Mouse (Mus musculus): Measurements from ENCODE around the gene Cpt1c. TPM values are rescaled to one million over a fixed set of nuclear protein-coding genes. Genes with fewer than 3 reads are reported as not detected.

Gene Cpt1c
- 0.55 TPM for polyA plus RNA-seq (2017; shearing (Covaris generic))

DNA sequence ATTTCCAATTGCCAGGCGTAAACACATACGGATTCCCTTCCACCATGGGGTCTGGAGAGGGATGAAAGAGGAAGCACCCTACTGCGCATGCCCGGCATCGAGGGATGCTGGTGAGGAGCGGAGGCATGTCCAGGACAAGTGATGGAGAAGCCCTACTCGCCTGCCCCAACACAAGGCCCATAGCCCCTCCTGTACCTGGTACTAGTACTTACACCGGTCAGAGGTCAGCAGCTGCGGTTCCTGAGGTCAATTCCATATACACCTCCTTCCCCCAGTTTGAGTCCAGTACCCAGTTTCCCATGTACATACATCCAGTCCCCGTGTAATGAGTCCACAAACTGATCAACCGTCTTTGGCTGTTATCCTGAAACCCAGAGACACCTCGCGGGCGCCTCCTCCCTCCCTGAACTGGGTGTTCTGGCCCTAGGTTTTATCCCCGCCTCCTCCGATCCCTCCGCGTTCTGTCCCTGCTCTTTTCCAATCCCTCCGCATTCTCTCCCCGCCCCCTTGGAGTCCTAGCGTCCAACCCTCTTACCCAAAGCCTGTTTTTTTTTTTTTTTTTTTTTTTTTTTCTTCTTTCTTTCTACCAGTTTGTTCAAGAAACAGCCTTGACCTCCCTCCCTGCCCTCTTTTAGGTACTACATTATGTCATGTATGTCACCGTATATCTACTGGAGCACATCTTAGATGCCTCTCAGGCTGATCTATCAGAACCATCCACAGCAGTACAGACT, at the start of gene Cpt1c:
Cpt1c (minus strand) TSS at position 469 of the 734 bp plus-strand sequence.

DNA sequence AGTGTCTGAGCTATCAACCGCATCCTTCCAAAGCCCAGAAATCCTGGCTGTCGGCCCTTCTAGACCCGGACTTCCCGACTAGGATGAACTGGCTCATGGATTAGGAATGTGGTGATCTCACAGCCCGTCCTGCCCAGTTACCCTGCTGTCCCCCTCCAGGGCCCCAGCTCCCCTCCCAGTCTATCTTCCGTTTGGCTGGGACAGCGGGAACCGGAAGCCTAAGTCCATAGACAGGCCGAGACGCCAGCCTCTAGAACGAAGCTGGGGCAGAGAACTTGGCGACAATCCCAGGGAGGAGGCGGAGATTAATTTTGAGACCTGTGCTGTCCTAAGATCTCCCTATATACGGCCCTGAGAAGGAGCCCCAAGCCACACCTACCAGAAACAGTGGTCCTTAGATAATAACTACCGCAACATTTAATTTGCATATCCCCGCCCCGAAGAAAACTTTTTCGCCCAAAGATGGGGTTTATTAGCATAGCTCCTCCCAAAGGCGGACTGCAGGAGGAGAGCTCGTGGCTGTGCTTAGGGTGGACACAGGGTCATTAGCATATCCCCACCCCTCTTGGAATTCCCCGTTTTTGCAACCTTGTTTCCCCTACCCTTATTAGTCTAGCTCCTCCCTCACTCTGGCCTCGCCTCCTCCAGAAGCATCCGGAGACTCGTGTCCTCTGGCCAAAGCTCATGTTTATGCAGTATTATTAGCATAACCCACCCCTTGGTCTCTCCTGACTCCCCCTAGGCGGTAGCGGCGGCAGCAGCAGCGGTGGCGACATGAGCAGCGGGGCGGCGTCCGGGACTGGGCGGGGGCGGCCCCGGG, 42.8 kb upstream of the Cpt1c start, which contains the start of gene Rras:
Rras (plus strand) TSS at position 720 of the 820 bp plus-strand sequence.

DNA sequence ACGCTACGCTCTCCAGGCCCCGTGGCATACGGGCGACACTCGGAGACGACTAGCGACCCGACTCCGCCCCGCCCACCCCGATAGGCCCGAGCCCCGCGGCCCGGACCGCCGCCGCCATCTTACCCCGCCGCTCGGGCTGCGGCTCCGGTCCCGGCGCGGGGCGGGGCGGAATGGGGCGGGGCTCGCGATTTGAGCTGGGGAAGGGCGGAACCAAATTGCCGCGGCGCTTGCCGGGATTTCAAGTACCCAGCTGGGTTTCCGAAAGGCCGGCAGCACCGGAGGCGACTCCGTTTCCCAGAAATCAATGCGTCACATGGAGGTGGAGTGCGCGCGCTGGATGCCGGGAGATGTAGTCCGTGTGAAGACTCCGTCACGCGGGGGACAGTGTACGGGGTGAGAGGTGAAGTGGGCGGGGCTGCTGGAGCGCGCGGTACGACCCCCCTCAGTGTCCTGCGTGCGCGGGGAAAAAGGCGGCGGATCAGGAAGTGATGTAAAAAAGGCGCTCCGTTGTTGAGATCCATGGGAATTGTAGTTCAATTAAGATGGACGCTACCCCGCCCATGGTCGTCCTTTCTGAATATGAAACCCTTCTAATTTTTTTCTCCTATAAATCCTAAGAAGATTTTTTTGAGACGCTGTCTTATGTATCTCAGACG, 41.4 kb upstream of the Cpt1c start, which contains the start of gene Scaf1:
Scaf1 (minus strand) TSS at position 407 of the 656 bp plus-strand sequence.

DNA sequence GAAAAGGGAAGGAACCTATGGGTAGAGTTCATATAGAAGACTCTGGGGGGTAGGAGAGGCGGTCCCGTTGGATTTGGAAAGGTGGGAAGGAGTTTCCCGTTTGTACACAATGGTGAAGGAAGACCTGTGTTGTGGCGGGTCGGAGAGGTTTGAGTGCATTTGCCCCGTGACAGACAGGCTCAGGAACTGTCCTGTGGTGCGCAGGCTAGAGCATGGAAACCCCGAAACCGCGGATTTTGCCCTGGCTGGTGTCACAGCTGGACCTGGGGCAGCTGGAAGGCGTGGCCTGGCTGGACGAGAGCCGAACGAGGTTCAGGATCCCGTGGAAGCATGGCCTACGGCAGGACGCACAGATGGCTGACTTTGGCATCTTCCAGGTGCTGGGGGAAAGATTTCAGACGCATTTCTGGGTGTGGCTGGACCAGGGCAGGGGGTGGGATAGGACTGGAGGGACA, 23.9 kb upstream of the Cpt1c start, which contains the start of gene Bcl2l12:
Bcl2l12 (minus strand) TSS at position 212 of the 455 bp plus-strand sequence.

DNA sequence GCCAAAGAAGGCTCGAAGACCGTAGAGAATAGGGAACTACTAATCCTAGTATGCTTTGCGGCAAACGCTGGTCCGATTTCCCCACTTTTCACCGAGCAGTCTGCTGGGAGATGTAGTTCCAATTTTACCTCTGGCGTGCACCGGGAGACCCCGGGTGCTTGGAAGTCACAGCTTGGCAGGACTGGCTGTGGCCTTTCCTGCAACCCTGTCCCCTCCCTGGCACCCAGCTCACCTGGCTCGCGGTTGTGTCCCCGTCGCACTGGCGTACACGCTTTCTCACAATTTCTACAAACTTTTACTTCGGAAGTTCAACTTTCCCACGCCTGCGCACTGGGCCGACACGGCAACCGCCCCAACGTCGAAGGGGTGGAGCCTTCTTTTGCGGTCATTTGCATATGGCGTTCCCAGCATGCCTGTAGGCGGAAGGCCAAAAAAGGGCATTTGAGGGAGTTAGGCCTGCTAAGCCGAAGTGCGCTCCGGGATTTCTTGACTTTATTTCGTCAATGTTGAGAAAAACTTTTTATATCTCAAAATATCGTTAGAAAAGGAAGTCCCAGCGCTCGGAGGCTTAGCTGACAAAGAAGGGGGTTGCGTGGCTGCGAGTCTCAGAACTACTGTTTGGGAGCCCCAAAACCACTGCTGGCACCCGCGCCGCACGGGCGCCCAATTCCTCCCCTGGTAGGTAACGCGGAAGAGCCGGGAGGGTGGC, 22.7 kb upstream of the Cpt1c start, which contains the start of gene Irf3:
Irf3 (plus strand) TSS at position 418 of the 709 bp plus-strand sequence.

DNA sequence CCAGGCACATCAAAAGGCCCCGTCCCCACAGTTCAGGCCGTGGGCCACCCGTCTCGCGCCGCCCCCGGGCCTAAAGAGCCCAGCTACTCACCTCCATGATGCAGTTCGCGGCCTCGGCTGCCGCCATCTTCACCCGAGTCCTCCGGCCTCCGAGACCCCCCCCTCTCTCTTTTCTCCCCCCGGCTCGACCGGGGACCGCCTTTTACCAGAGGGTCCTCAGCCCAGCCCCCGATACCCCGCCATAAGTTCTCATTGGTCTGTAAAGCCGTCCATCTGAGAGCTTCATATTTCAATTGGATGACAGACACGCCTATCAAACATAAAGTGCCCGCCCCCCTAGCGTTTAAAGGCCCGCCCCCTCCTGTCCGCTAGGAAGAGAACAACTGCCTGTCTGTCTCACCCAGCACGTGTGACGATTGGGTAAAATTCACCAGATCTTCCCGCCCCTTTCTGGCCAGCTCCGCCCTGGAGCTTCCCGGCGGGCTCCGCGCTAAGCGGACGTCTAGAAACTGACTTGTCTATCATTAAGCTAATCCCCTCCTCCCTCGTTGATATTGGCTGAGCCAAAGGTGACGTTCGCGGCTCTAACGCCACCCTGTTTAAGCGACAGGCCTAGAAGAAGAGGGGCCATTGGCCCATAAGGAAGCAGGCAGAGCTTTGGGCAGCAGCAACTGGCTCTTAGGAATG, 11.7 kb upstream of the Cpt1c start, which contains the start of gene Prmt1:
Prmt1 (minus strand) TSS at position 377 of the 687 bp plus-strand sequence.

DNA sequence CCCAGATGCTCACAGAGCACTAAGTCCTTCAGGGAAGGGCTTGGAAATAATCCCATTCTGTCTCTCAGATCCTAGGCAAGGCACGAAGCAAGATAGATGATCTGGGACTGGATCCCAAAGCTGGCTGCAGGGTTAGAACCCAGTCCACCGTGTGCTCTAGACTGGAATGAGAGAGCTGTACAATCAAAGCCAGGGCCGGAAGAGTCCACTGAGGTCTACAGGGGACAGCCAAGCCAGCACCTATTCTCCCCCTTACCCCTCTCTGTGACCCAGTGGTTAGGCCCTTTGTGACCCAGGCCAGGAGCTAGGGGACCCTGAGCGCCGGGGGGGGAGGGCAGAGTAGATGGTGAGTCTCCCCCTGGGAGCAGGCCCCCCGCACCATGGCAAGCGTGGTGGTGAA, 31.7 kb downstream of the Cpt1c start, which contains the start of gene Tsks:
Tsks (plus strand) TSS at position 301 of the 400 bp plus-strand sequence.

DNA sequence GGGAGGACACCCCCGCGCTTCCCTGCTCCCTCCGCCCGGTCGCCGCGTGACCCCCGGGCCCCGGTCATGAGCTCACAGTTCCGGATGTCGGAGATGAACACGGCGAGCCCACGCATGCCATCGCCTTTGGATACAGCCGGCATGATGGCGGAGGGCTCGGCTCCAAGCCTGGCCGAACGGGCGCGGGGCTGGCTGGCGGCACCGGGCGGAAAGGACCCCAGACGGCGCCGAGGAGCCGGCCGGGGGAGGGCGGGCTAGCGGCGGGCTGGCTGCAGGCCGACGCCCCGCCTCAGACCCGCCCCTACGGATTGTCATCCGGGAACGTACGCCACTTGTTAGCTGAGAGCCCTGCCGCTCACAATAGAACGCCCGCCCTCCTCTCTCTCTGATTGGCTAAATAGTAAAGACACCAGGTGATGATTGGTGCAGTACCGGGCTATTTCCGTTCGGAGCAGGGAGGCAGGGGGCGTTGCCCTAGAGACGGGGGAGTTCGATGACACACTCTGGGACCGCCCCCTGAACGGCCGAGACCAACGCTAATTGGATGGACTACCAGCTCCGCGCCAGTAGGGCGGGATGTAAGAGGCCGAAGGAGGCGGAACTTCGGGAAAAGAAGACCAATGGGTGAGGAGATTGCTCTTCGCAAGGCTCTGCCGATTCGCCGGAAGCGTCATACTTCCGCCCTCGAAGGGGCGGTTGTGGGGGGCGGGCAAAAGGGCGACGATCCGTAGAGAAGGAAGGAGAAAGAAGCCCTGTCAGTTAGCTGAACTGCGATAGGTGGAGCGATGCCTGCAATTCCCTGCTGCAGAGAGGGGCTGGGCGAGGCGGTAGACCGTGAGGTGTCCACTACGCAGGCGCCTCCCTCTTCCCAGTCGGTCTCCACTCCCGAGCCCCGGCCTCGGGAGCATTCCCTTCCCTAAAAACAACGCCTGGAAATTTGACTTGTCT, 45.2 kb downstream of the Cpt1c start, which contains the start of gene Ap2a1:
Ap2a1 (minus strand) TSS at position 293 of the 948 bp plus-strand sequence.

Other genes with a start within 250 kb of the Cpt1c start
- 112 TPM for gene Vrk3, start 226.4 kb downstream of the Cpt1c start, polyA plus RNA-seq (2017; shearing (Covaris generic))
- 0.57 TPM for gene Zfp473, start 223.8 kb downstream of the Cpt1c start, polyA plus RNA-seq (2017; shearing (Covaris generic))
- 58.7 TPM for gene Nup62, start 158.8 kb downstream of the Cpt1c start, polyA plus RNA-seq (2017; shearing (Covaris generic))
- gene Il4i1, start 158.5 kb downstream of the Cpt1c start, polyA plus RNA-seq (2017; shearing (Covaris generic)) = 2.0 TPM
- gene Atf5, start 158.2 kb downstream of the Cpt1c start, polyA plus RNA-seq (2017; shearing (Covaris generic)) = 0.36 TPM
- 12.1 TPM for gene Akt1s1, start 125.9 kb downstream of the Cpt1c start, polyA plus RNA-seq (2017; shearing (Covaris generic))
- 112 TPM for gene Tbc1d17, start 125.8 kb downstream of the Cpt1c start, polyA plus RNA-seq (2017; shearing (Covaris generic))
- 100 TPM for gene Pnkp, start 117.7 kb downstream of the Cpt1c start, polyA plus RNA-seq (2017; shearing (Covaris generic))
- 9.9 TPM for gene Ptov1, start 105.1 kb downstream of the Cpt1c start, polyA plus RNA-seq (2017; shearing (Covaris generic))
- gene Med25, start 82.1 kb downstream of the Cpt1c start, polyA plus RNA-seq (2017; shearing (Covaris generic)) = 26.9 TPM
- 50.8 TPM for gene Fuz, start 78.8 kb downstream of the Cpt1c start, polyA plus RNA-seq (2017; shearing (Covaris generic))
- 26.9 TPM for gene Ap2a1, start 45.4 kb downstream of the Cpt1c start, polyA plus RNA-seq (2017; shearing (Covaris generic))
- not detected for gene Tsks, start 31.6 kb downstream of the Cpt1c start, polyA plus RNA-seq (2017; shearing (Covaris generic))
- 210 TPM for gene Prmt1, start 11.7 kb upstream of the Cpt1c start, polyA plus RNA-seq (2017; shearing (Covaris generic))
- 255 TPM for gene Irf3, start 22.8 kb upstream of the Cpt1c start, polyA plus RNA-seq (2017; shearing (Covaris generic))
- gene Bcl2l12, start 23.9 kb upstream of the Cpt1c start, polyA plus RNA-seq (2017; shearing (Covaris generic)) = 35.2 TPM
- 22.7 TPM for gene Scaf1, start 41.5 kb upstream of the Cpt1c start, polyA plus RNA-seq (2017; shearing (Covaris generic))
- 6.3 TPM for gene Rras, start 43.1 kb upstream of the Cpt1c start, polyA plus RNA-seq (2017; shearing (Covaris generic))
- gene Prr12, start 78.0 kb upstream of the Cpt1c start, polyA plus RNA-seq (2017; shearing (Covaris generic)) = 4.8 TPM
- gene Nosip, start 87.6 kb upstream of the Cpt1c start, polyA plus RNA-seq (2017; shearing (Covaris generic)) = 148 TPM
- 3.3 TPM for gene Prrg2, start 87.8 kb upstream of the Cpt1c start, polyA plus RNA-seq (2017; shearing (Covaris generic))
- gene Rcn3, start 117.4 kb upstream of the Cpt1c start, polyA plus RNA-seq (2017; shearing (Covaris generic)) = 10.8 TPM
- gene Fcgrt, start 129.0 kb upstream of the Cpt1c start, polyA plus RNA-seq (2017; shearing (Covaris generic)) = 2.6 TPM
- gene Rps11, start 149.6 kb upstream of the Cpt1c start, polyA plus RNA-seq (2017; shearing (Covaris generic)) = 3,383 TPM
- gene Rpl13a, start 153.9 kb upstream of the Cpt1c start, polyA plus RNA-seq (2017; shearing (Covaris generic)) = 3,108 TPM
- not detected for gene Gm45713, start 161.4 kb upstream of the Cpt1c start, polyA plus RNA-seq (2017; shearing (Covaris generic))
- 292 TPM for gene Flt3l, start 161.6 kb upstream of the Cpt1c start, polyA plus RNA-seq (2017; shearing (Covaris generic))
- gene Pih1d1, start 179.5 kb upstream of the Cpt1c start, polyA plus RNA-seq (2017; shearing (Covaris generic)) = 59.4 TPM
- 67.0 TPM for gene Aldh16a1, start 179.7 kb upstream of the Cpt1c start, polyA plus RNA-seq (2017; shearing (Covaris generic))
- not detected for gene Slc17a7, start 189.1 kb upstream of the Cpt1c start, polyA plus RNA-seq (2017; shearing (Covaris generic))
- not detected for gene Gfy, start 204.7 kb upstream of the Cpt1c start, polyA plus RNA-seq (2017; shearing (Covaris generic))
- gene Pth2, start 206.1 kb upstream of the Cpt1c start, polyA plus RNA-seq (2017; shearing (Covaris generic)) = not detected
- gene Ccdc155, start 230.0 kb upstream of the Cpt1c start, polyA plus RNA-seq (2017; shearing (Covaris generic)) = 0.32 TPM
- 16.0 TPM for gene Dkkl1, start 237.3 kb upstream of the Cpt1c start, polyA plus RNA-seq (2017; shearing (Covaris generic))
- gene Tead2, start 240.9 kb upstream of the Cpt1c start, polyA plus RNA-seq (2017; shearing (Covaris generic)) = 2.9 TPM

Measured in CD4-positive, CD25-positive, alpha-beta regulatory T cell, adult 9 weeks (primary cell).